Mouse (Mus musculus) v-Abl transformed pro-B cells (cell line): ENCODE measurements around the gene St6galnac6.

Experiments used
- in situ Hi-C, 2 experiments: fragments of 400-800 bp; cut with MboI; formaldehyde crosslinking; loops; one replicate each; pipeline ENCODE4 v1.15.1; 2025; ENCODE audit not compliant: unreplicated experiment in 2 of 2

The St6galnac6 gene

DNA sequence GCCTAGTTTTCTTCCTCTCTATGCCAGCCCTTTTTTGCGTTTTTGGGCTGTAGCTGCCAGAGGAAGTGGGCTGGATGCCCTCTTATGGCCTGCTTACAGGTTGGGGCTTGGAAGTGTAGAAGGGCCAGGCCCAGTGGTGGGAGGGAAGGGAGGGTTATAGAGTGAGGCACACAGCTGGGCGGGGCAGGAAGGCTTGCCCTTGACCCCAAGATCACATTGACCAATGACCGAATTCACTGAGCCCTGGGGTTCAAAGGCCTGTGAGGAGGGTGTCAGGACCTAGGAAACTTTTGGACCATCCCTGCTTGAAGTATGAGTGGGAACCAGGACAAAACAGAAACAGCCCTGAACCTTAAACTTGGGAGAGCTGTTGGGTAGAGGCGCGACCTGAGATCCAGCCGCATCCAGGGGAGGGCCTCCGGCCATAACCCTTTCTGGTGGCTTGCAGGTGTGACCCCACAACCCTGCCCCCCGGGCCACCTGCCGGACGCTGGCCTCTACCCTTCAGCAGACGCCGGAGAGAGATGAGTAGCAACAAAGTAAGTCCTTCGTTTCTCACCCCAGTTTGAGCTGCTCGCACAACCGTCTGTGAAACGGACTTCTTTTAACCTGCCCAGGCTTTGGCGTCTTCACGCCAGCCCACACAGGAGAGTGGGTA, 9.4 kb downstream of the St6galnac6 start:
- in situ Hi-C loops, result no loop called here

DNA sequence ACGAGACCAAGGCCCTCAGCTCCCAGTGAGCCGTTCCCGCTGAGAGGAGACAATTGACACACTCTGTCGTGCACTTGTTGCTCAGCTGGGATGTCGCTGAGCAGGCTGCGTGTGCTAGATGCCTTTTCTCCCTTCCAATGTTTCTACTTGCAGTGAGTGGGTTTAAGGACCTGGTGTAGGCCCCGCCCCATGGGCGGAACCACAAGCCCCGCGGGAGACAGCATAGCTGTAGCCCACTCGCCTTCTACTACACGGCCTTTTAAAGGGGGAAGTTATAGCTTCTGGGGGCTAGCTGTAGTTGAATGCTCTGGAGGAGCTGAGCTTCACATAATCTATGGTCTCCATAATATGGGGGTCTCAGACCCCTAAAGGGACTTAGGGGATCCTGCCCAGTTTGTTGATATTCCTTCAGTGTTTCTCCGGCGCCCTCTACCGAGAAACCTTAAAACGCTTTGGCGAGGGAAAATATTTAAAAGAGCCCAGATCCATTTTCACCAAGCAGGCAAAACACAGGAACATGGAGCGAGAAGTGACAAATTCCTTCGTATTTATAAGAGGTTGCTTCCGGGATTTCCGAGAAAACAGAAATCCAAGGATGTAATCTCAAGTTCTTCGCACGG, 11.2 kb downstream of the St6galnac6 start:
- in situ Hi-C loops, result no loop called here

DNA sequence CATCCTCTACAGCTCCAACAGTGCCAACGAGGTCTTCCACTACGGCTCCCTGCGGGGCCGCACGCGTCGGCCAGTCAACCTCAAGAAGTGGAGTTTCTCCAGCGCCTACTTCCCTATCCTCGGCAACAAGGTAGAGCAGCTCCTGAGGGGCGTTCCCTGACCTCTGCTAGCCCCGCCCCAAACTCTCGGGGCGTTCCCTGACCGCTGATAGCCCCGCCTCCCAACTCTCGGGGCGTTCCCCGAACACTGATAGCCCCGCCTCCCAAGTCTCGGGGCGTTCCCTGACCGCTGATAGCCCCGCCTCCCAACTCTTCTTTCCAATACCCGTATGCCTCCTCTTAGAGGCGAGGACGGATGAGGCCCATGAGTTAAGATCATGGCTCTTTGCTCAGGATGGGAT, 12.8 kb downstream of the St6galnac6 start:
- in situ Hi-C loops, result no loop called here

DNA sequence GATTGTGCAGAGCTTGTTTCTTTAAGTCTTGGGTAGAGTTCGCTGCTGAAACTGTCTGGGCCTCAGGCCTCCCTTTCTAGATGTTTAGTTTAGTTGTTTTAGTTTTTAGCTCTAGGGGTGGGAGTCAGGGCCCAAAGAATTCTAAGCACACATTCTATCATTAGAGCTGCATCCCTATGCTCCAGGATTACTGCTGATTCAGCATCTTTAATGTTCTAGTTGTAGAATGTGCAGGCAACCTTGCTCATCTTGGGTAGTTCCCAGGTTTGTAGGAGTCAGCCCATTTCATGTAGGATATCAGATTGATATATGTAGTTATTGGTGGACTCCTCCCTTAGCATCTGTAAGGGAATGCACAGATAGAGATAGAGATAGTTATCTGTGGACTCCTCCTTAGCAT, 17.6 kb downstream of the St6galnac6 start:
- in situ Hi-C loops, result no loop called here

DNA sequence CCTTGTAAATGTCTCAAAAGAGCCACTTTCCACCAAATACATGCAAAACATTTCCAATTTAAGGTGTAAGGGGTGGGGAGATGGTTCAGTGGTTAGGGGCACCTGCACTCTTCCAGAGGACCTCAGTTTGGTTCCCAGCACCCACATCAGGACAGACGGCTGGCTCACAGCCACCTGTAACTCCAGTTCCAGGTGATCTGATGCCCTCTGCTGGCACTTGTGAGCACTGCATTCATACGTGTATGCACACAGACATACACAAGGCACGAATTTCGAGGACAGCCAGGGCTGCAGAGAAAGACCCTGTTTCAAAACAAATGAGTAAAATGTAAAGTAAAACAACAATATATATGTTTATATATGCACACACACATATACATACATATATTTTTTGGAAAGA, 18.1 kb downstream of the St6galnac6 start:
- in situ Hi-C loops, result no loop called here

DNA sequence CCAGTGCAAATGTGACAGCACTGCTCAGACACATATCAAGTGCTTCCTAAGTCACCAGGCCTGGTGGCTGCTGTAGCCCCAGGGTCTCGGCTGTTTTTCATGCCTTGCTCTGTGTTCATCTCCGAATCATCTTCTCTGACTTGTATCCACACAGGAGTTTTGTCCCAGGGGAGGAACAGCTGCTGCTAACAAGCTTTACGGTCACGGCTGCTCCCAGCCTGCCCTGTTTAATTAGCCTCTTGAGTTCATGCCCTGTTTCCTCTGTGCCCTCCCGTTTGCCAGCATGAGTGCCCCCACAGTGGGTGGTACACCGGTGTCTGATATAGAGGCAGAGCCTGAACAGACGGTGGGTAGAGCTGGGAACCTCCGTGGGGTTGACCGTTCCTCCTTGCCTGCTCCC, 18.5 kb downstream of the St6galnac6 start:
- in situ Hi-C loops, result no loop called here

DNA sequence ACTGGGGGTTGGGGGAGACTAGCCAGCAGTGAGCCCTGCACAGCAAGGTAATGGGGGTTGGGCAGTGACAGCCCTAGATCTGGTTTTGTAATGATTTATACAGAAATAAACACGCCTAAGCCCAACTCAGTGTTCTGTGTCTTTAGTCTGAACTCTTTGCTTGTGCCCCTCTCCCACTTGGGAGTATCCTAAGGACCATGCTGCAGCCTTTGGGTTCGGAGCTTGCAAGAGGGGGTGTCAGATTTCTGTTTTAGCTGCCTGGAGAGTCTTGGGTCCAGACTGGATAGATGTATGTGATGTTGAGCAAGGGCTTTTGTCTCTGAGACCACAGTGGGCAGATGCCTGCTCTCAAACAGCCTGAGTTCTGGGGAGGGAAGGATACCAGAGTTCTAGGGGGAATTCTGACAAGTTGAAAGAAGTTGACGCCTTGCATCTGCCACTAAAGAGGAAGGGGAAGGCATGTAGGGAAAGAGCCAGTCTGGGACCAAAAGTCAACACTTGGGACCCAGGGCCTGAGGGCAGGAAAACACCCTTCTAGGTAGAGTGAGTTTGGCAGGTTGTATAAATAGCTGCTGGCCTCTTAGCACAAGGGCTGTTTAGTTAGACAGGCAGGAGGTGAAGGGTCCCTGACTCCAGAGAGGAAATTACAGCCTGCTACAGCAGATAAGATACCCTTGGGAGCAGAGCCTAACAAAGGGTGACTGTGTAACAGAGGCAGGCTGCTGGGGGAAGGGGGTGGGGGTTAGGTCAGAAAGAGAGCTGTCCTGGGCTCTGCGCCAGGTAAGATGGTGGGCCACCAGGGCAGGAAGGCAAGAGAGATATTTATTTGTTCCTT, 21.4 kb downstream of the St6galnac6 start:
- in situ Hi-C loops, result no loop called here

DNA sequence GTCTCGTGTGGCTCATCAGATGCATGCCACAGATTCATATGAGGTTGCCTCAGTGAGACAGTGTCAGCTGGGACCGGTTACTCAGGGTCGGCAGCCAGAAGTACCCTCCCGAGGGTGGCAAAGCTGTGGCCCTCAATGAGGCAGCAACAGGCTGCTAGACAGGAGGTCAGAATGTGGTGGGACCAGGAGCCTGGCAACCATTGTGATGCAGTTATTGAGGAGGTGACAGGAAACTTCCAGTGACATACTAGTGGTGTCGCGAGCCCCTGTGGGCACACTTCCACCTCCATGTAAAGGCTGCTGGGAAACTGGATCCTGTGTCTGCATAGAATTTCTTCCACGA, 22.0 kb downstream of the St6galnac6 start, which contains the start of gene Ak1:
Gene Ak1, plus strand, starts transcription at position 242 of the 343 bp plus-strand sequence.
- in situ Hi-C loops, result no loop called here

DNA sequence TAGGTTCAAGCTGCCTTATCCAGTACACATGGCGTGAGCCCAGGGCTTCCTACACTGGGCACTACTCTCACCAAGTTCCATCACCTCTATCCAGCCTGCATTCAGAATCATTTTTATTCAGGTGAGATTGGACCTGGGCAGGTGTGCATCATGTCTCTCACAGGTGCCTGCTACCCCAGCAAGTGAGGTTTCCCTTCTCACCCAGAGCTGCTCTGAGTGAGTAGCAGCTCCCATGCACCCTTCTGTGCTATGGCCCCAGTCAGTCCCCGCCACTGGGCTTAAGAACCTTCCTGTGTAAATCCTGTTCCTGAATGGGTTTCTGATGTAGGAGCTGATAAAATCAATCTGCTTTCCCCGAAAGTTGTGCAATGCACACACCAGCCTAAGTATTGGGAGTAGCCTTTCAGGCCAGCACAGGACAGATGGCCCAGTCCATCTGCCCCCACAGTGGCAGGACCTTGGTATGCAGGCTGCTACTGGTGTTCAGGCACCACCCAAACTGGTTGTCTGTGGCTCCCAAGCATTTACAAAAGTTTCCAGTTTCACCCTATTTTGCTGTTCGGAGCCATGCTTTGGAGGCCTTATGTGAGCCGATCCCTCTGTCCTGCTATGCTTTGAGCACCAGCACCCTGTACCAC, 24.7 kb downstream of the St6galnac6 start:
- in situ Hi-C loops, result no loop called here

DNA sequence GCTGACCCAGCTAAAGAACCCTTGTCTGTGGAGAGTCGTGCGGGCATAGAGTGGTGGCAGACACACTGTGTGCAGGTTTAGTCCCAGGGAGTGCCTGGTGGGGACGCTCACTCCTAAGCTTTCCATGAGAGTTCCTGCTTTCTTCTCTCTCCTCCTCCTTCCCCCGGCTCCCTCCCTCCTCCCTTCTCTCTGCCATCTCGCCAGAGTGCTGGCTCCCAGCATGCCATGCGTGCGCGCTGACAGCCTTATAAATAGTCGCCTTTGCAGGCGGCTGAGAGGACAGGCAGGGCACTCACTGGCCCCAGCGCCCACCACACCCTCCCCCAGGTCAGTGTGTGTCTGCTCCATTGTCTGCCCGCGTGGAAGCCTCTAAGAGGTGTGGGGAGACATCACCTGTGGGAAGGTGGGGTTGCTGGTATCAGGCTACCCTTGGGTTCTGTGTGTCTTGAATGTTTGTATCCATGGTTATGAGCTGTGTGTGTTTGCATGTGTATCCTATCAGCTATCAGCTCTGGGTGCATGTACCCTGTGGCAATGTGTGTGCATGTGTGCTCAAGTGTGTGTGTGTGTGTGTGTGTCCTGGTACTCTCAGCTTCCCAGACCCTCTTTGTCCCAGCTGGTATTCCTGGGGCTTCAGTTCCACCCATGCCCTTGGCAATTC, 25.8 kb downstream of the St6galnac6 start:
- in situ Hi-C loops, result no loop called here

DNA sequence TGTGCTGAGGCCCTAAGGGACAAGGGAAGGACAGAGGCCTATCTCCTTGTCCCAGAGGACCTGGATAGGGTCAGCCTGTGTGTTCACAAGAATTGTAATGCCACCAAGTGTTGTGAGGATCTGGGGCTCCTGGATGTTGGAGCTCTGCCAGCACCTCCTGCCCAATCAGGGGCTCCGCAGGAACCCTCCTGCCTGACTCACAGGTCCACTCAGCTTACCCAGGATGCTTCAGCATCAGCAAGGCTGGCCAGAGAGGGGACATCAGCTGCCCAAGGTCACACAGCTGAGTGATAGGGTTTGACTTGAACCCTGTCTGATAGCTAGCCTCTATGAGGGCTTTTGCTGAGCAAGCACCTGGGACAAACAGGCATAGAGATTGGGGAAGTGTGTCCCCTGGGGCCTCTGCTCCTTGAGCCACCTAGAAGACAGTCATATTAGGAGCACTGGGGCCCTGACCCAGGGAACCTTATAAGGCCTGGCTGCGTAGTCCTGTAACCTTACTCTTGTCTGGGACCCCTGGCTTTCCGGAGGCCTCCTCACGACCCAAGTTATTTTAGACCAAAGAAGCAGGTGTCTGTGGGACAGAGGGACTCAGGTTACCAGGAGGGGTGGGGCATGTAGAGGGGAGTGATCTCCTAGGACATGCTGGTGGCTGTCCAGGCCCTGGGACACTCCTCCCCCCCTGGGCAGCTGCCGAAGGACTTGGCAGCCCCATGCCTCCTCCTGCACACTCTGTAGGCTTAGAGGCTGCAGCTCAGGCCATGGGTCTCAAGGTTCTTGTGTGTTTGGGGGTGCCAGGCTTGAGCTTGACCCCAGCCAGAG, 26.6 kb downstream of the St6galnac6 start:
- in situ Hi-C loops, result no loop called here

DNA sequence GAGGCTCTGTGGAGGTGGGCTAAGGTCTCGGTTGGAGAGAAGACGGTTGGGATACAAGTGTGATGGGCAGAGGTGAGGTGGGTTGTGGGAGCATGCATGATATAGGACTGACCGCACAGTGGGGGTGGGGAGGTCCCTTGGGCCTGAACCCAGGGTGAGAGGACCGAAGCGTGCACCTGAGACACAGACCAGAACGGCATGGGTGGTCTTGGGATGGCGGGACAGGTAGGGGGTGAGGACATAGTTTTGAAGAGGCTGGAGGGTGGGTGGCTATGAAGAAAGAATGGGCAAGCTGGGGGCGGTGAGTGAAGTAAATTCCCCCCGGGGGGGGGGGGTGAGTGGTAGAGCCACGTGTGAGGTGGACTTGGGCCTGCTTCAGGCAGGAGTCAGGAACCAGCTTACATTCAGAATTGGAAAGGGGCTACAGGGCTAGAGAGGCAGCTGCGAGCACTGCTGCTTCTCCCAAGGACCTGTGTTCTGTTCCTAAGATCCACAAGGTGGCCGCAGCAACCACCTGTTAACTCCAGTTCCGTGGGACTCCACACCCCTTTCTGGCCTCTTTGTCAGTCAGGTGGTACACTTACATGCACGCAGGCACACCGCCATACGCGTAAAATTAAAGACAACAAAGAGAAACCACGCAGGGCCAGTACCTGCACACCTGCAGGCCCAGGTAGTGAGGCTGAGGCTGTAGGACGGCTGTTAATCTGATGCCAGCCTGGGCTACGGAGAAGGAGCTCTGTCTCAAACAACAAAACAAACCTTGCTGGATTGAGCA, 27.9 kb downstream of the St6galnac6 start:
- in situ Hi-C loops, result no loop called here

DNA sequence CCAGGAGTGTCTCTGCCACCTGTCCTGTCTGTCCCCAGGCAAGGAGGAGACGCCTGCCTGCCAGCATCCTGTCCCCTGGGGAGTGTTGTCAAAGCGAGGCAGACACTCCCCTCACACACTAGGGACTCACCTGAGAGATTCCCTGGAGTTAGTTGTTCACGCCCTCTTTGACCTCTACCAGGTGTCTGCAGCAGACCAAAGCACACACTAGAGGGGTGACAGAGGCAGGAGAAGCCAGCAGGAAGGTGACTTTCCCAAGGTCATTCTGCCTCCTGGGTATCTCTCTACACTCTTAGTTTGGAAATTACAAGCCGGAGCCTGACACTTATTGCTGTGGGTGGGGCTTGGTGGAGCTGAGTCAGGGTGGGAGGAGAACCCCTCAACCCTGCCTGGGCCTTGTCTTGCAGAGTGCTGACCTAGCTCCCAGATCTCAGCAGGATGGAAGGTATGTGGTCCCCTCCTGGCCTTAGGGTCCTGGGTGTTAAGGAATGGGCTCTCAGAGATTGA, 28.6 kb downstream of the St6galnac6 start:
- in situ Hi-C loops, result no loop called here

DNA sequence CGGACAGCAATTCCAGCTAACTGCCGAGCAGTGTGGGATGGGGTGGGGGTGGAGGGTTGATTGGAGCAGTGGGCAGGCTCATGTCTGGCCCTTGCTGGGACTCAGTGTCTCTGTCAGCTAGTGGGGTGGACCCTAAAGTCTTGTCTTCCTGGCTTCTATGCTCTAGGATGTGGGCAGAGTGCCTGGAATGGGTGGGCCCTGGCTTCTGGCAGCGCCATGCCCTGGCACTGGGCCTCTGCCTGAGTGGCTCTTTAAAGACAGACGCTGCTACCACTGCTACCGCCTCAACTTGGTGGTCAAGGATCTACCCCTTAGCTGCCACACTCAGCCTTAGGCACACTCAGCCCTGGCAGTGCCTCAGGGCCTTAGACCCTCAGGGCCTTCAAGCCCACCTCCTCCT, 29.2 kb downstream of the St6galnac6 start:
- in situ Hi-C loops, result no loop called here

DNA sequence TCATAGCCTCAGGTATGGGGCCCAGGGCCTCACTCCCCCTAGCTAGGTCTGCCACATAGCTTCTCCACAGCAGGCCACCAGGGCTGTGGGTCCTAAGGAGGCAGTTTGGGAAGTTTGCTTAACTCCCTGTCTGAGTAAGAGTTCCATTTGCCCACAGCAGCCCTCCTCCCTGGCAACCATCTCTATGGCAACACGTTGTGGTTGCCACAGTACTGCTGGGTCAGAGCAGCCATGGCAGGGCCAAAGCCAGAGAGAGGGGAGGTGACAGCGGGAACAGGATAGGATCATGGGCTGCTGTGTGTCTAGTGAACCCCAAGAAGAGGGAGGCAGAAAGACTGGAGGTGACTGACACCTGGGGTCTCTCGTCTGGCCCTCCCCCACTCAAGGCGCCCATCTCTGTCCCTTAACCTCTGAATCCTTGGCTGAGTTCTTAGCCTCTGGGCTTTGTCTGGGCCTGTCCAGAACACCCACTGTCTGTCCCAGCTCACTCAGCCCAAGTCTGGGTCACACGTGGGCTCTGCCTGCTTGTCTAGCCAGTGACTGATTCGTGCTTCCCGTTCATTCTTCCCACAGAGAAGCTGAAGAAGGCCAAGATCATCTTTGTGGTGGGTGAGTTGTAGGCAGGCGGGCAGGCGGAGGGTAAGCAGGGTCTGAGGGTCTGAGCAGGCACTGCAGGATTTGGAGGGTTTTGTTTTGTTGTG, 29.9 kb downstream of the St6galnac6 start:
- in situ Hi-C loops, result no loop called here

DNA sequence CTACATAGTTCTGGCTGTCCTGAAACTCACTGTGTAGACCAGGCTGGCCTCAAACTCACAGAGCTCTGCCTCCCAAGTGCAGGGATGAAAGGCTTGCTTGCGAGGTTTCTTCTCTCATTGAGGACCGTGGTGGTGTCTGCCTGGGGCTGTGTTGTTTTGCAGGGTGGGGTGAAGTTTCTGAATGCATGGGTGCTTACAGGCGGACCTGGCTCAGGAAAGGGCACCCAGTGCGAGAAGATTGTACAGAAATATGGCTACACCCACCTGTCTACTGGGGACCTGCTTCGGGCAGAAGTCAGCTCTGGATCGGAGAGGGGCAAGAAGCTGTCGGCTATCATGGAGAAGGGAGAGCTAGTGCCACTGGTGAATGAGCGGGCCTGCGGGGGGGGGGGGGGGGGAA, 30.5 kb downstream of the St6galnac6 start:
- in situ Hi-C loops, result loop anchor here (5.0 kb wide), 3 partner anchors 57 to 222 kb away; partner anchors contain the start of gene Tor2a (in 1 of the 2)

DNA sequence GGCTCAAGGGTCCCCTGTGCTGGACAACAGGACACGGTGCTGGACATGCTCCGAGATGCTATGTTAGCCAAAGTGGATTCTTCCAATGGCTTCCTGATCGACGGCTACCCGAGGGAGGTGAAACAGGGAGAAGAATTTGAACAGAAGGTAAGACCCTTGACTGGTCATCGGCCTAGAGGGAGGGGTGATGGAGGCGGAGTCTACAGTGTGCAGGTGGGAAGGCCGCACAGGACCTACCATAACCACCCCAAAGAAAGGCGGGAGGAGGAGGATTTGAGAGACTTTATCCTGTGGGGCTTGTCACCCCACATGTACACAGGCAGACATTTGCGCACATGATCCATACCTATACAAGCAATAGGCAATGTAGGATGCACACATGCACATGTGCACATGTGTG, 31.5 kb downstream of the St6galnac6 start:
- in situ Hi-C loops, result loop anchor here (5.0 kb wide), 3 partner anchors 56 to 221 kb away; partner anchors contain the start of gene Tor2a (in 1 of the 2)

DNA sequence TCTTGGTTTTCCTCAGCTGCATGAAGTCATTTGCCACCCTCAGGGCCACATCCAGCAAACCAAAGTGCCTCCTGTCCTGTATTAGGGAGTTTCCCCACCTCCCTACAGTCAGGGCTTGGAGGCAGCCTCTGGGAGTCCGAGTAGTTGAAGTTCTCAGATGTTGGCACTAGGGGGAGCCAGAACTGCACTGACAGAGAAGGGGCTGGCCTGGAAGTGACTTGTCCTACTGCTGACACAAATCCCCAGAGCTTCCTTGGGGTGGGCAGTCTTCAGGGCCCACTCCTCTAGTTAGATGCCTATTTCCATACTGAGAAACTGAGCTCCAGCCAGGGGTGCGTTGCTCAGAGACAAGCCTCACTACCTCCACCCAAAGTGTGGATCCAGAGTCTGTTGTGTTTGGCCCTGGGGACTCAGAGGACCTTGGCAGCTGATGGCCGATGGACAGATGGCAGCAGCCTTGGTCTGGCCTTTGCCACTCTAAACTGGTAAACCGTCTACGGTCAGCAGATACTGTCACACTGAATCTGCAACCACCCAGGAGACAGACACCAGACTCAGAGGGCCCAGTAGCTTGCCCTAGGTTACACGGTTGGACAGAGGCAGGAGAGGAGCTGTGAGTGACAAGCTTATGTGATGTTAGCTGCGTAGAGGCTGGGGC, 32.4 kb downstream of the St6galnac6 start:
- in situ Hi-C loops, result loop anchor here (5.0 kb wide), 3 partner anchors 55 to 220 kb away; partner anchors contain the start of gene Tor2a (in 1 of the 2)
